Mouse (Mus musculus): ENCODE data around the gene Uty.

Uty gene

DNA sequence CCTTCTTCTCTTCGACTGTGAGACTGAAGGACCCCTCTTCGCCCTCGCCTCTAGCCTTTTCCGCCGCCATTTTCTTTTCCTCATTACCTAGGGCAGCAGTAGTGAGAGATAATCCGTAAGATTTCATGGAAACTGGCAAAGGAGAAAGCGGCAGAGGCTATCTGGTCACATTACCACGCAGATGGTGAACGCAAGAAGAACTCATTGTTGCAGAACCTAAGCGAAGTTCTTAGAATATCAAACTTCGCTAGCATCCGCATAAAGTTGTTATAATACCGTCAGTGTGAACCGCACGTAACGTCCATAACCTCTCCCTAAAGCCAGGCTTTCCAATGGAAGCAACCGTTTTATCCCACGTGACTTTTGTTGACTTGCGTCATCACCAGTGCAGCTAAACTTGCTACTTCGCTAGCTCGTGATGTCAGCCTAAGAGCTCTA, at the start of gene Uty:
Gene Uty, minus strand, starts transcription at position 334 of the 438 bp plus-strand sequence.
- peak; percentile 48 for DNase-seq (ENCODE audit: low read depth, low spot score)

DNA sequence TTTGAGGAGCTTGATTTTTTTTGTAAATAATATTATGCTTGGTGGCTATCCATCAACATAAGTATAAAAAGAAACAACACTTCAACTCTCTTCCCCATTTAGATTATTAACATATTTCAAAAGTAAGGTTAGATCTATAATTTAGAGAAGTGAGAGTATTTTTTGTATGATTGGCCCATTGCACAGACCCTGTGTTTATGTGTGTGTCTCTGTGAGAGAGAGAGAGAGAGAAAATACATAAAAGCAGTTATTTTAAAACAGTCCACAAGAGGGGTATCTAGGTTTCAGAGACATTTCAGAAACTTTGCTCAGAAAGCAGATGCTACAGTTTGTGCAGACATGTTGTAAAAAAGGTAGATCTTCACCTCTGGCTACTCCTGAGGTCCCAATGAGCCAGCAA, 48.1 kb upstream of the Uty start:
- DNase-seq (ENCODE audit: low read depth, low spot score), result no peak

DNA sequence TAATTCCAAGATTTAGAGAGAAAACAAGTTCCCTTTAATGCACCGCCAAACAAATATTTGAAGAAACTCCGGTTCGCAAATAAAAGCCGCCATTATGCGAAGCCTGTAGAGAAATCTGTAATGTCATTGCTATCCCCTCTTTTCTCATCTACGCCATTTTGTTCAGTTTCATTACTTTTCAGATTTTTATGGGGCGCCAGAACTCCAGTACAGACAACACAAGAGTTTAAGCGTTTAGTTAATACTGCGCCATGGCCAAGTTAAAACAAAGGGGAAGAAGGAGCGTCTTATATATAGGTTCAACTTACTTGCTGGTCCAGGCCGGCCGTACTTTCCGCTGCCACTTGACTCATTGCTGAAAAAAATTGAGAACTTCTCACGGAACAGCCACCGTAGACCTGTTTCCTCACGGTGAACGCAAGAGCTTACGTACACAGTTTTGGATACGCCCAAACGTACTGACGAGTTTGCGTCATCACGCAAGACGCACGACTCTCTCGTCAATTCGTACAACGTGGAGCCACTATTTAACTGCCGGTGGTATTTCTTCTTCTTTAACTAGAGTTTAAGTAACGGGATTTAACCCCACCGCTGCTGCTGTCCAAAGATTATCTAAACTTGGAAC, 40.7 kb upstream of the Uty start, which contains the start of gene Ddx3y:
Gene Ddx3y, minus strand, starts transcription at position 459 of the 625 bp plus-strand sequence.
- DNase-seq (ENCODE audit: low read depth, low spot score), result peak; percentile 28

DNA sequence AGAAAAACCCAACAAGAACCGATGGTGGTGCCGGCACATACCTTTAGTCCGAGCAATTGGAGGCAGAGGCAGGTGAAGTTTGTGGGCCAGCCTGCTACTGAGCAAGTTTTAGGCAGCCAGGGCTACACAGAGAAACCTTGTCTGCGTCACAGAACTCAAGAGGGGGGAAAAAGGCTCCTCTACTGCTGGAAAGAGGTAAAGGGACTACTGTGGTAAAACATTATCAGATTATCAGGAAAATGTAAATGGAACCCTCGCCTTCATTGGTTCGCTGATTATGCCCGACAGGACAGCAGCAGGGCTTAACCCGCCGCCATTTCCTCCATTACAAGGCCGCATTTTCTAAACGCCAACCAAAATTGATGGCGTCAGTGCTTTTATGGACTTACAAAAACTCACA, 40.2 kb upstream of the Uty start:
- DNase-seq (ENCODE audit: low read depth, low spot score), result no peak

DNA sequence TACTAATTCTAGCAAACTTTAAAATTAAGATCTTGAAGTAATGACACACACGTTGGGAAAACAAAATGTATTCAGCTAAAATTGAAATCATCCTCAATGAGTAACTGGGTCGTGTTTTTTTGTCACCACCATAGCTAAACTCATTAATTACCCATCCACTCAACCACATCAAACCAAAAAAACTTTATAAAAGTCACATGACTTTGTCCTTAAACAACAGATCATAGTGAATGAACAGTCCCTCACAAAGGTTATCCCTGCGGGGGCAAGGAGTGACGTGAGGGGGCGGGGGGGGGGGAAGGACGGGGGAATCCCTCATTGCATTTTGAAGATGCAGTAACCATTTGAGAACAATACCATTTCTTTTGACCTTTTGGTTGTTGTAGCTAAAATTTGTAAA, 558 bp upstream of the Uty start:
- DNase-seq (ENCODE audit: low read depth, low spot score), result no peak

DNA sequence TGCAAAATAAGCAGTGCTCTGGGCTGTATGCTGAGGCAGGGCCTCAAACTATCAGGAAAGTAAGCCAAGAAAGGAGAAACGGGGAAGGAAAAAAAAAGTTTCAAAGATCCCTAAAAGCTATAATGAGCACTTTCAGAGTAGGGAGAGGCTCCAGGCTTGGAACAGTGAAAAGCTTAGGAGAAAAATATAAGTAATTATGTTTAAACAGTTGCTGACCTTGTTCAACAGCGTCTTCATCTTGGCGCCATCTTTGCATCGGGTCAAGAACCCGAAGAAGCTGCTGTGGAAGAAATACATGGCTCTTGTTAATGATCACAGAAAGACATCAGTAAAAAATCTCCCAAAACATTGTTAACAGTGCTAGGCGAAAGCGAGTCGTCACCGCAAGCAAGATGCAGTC, 619 bp downstream of the Uty start:
- DNase-seq (ENCODE audit: low read depth, low spot score), result no peak

DNA sequence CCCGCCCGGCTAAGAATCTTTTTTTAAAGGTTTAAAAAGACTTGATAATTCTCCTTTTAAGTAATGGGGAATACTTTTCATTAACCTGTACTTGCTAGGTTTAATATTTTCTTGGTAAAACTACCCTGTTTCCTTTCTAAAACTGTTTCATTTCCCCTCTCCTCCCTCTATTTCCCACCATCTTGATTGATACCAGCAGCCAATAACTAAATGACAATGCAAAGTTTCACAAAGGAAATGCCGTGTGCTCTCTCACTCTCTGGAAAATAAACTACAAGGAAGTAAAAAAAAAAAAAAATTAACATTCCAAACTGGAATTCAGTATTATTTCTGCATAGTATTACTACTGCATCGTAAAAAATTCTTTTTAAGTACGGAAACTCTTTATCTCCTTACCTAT, 1.1 kb downstream of the Uty start:
- DNase-seq (ENCODE audit: low read depth, low spot score), result no peak

DNA sequence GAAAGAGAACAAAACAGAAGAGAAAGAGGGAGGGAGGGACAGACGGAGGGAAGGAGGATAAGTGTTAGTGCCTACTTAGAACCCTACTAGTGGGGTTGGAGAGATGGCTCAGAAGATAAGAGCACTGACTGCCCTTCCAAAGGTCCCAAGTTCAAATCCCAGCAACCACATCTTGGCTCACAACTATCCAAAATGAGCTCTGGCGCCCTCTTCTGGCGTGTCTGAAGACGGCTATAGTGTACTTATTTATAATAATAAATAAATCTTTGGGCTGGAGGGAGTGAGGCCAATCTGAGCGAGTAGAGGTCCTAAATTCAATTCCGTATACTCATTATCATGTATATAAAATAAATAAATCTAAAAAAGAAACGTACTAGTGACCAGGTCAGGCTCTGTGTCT, 25.6 kb downstream of the Uty start:
- no peak for DNase-seq (ENCODE audit: low read depth, low spot score)

DNA sequence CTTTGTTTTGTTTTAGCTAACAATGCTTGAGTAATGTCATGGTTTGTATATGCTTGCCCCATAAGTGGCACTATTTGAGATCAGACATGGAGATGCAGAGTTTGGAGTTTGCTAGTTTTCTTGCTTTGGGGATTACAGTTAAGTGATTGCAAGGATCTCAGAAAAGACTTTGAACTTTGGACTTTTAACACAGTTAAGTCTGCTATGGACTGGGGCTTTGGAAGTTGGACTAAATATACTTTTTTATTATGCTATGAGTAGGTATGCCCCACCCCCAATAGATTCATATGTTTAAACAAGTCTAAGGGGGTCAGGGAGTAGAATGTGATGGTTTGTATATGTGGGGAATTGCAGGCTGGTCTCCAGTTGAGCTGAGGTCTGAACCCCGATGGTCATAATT, 67.1 kb downstream of the Uty start:
- no peak for DNase-seq (ENCODE audit: low read depth, low spot score)

DNA sequence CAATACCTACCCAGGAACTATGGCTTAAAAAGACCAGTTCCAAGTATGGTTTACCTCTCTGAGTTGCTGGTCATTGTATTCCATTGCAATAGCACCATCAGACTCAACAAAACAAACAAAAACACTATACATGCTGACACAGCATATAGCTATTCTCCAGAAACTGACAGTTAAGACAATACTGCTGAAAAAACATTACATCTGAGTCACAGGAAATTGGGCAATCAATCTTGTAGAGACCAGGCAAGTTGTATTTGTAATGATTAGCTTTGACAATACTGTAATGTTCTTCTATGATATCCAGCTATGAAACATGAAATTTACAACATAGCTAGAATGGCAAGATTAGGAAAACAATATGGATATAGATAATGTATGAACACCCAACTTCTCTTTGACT, 82.5 kb downstream of the Uty start:
- no peak for DNase-seq (ENCODE audit: low read depth, low spot score)

DNA sequence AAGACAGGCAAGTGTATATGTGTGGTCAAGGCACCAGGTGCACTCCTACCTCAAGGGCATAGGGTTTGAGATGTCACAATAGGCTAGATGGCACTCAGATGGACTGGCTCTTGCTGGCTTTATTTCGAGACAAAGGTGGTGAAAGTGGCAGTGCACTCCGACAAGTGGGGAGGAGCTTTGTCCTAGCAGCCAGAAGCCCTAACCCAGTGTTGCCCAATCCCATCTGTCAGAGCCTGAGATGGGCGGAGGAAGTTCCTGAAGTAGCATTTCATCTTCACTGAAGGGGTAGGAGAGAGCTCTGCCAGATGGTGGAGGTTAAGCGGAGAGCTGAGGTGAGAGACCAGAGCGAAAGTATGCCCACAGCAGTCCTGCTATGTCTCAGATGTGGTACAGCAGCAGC, 129.4 kb downstream of the Uty start:
- DNase-seq (ENCODE audit: low read depth, low spot score), result no peak

DNA sequence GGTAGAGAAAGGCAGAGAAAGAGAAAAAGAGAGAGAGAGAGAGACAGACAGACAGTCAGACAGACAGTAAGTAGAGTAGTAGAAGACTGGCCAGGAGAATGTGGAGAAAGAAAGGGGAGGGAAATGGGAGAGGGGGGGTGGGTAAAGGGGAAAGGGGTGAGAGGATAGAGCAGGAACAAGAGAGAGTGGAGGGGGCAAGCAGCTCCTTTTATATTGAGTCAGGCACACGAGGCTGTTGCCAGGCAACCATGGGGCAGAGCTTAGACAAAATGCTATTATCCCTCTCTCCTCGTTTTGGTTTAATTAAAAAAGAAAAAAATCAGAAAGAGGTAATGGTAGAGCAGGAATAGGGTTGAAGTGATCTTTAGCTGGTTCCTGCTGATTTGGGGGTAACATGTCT, 131.5 kb downstream of the Uty start:
- no peak for DNase-seq (ENCODE audit: low read depth, low spot score)

All from WW6 (cell line).